Mouse (Mus musculus): ENCODE measurements around the gene Tmem37.

The Tmem37 gene

DNA sequence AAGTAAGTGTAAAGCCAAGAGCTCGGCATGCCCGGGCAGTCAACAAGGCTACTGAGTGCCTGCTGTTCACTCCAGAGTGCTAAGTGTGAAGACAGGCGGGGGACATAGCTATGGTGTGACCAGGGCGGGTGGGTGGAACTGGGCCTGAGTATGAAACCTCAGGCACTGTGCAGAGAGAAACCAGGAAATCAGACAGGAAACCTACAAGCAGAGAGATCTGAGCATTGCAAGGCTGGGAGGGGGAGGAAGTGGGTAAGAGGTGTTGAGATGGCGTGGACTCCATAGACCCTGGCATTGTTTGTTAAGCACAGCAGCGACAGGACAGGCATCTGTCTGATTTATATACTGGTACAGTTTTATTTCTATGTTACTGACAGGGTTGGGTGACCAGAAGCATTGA lies 18.4 kb downstream of the Tmem37 start:
- DNase-seq, result peak; percentile 40

- no peak for DNase-seq
Observed at GRCm38 (mm10) chr1:120054997-120055396, 18.9 kb downstream of the Tmem37 start.

- DNase-seq, result no peak
Observed at GRCm38 (mm10) chr1:120051070-120051469, 22.8 kb downstream of the Tmem37 start.

- no peak for DNase-seq
Observed at GRCm38 (mm10) chr1:120047325-120047724, 26.5 kb downstream of the Tmem37 start.

GRCm38 (mm10) chr1:120044584-120044983 lies 29.3 kb downstream of the Tmem37 start:
- DNase-seq, result no peak

DNA sequence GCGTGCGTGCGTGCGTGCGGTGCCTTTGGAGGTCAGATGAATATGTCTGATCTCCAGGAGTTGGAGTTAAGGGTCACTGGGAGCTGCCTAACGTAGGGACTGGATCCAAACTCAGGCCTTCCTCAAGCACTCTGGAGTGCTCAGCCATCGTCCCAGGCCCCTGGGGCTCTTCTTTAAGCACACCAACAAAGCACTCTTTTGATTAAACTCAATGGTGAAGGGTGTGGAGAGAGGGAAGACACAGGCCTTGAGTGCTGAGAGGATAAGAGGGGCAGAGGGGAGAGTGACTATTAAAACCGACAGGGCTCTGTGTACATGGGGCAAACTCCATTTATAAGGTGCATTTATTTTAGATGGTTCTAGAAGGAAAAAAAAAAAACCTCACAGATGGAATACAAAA lies 31.5 kb downstream of the Tmem37 start:
- DNase-seq, result no peak

DNA sequence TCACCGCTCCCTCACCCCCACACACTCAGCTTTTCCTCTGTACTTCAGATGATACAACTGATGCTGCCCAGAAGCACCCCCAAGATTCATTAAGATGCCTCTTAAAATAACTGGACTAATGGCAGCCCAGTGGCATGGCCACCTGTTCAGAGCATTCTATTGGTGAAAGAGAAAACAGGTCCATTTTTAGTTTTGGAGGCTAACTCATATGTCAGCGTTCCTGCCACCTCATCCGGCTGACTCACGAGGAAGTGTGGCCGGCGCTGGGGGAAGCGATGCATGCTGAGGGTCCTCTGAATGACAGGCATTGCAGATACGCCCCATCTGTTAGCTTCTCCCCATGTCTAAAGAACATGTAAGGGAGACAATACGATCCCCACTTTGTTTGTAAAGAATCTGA lies 35.3 kb downstream of the Tmem37 start:
- DNase-seq, result no peak

- no peak for DNase-seq
Observed at GRCm38 (mm10) chr1:120037021-120037683, 36.7 kb downstream of the Tmem37 start.

- DNase-seq, result no peak
Observed at GRCm38 (mm10) chr1:120035456-120036034, 38.3 kb downstream of the Tmem37 start.

DNA sequence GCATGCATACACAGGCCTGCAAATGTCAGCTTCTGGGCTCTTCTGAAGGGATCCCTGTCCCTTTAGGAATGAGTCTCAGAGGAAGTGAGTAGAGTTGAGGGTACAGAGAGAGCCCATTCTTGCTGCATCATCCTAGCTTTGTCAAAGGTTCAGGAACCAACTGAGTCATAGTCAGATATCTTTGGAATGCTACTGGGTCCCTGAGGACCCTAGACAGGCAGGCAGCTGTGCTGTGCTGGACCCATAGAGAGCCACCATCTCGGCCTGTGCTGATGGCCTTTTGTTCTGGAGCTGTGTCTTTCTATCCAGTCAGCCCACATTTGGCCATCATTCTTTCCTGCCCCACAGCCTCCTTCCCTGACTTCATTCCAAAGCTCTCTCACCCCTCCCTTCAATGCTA lies 39.1 kb downstream of the Tmem37 start:
- DNase-seq, result no peak

DNA sequence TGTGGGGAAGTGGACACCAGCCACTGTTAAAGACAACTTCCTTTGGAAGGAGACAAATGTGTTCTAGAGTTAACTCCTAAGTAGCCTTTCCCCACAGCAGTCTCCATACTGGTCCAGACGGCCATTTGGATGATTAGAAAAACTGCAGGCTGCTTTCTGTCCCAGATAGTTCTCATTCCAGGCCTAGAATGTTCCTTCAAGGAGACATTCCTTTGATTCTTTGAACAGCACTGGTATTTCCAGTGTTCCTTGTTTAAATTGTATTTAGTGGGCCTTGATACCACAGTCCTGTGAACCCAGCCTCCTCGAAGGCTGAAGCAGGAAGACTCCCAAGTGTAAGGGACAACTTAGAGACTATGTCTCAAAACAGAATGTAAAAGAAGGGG lies 40.4 kb downstream of the Tmem37 start:
- DNase-seq, result no peak

DNA sequence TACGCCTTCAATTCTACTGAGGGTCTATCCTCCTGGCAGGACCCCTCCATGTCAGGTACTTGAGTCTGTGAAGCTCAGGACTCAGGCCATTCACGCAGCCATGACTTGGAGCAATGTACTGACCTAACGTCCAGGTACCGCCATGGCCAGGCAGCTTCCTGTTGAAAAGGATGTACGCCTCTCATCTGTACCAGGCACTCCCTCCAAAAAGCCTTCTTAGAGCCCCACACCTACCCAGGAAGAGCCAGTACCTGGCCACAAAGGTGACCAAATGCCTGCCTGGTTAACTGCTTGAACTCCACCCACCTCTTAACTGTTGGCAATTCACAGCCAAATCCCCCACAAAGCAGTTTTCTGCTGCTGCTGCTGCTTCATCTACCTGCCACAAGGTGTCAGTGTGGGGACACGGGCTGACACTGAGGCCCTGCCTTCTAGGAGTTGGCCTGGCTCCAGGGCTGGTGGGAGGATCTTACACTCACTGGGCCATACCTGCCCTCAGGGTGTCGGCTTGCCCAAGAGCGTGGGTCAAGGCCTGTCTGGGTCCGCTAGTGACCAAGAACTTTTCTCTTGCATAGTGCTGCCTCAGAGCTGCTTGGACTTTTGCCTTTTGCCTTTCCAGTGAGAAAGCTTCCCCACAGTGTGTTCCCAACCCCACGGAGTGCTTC lies 40.9 kb downstream of the Tmem37 start:
- DNase-seq, result peak; percentile 50

DNA sequence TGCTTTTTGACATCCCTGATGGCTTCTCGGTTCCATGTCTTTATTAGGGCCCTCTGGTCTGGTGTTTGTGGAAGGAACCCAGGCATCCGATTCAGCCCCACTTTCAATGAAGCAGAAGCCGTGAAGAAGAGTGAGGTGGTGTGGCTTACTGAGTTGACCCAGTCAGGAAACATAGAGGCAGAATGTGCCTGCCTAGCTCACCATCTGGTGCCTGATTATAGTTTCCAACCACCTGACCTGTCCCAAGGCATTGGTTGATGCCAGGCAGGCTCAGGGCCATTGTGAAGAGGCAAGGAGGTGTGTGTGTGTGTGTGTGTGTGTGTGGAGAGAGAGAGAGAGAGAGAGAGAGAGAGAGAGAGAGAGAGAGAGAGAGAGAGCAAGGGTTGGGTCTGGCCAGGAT lies 43.4 kb downstream of the Tmem37 start:
- DNase-seq, result no peak

DNA sequence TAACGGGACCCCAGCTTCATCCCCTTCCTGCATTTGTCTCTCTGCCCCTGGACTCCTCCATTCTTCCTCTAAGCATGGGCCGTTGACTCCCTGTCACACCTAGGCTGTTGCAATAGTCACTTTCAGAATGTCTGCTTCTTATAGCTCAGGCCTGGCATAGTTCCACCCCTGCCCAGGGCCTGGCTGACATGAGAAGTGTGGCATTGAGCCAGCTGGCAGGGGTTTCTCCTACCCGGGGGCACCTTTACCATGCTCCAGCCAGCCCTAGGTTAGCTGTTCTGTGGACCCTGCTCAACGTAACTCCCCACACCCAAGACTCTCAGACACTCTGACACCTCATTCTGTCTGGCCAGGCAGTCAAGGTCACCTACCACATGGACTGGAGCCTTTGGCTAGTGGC lies 46.2 kb downstream of the Tmem37 start:
- no peak for DNase-seq

GRCm38 (mm10) chr1:120025050-120025439 lies 48.8 kb downstream of the Tmem37 start:
- no peak for DNase-seq

DNA sequence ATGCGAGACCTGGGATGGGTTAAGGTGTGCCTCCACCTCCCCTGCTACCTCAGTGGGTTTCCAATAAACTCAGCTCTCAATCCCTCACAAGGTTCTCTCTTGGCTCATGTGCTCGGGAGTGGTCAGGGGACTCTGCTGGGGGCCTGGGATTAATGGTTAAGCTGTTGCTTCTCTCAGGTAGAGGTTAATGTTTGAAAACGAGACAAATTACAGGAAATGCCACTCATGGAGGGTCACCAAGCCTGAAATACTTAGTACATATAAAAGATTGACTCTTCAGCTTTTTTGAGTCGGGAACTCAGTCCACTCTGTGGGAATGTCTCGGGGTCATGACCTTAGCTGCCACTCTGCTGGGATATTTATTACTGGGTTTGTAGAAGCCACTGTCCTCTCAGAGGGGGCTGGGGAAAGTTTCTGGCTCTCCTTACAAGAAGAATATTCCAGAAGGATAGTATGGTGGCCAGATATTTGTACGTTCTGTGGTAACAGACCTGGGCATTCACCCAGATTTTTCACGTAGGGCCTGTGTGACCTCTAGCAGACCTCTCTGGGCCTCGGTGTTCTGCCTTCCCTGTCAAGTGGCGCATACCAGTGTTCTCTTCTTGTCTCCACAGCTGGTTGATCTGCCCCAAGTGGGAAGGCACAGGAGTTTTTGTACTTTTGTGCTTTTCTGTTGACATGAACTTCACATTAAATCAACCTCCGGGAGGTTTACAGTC lies 49.4 kb downstream of the Tmem37 start:
- DNase-seq, result no peak

- DNase-seq, result no peak
Observed at GRCm38 (mm10) chr1:120021951-120022350, 51.9 kb downstream of the Tmem37 start.

DNA sequence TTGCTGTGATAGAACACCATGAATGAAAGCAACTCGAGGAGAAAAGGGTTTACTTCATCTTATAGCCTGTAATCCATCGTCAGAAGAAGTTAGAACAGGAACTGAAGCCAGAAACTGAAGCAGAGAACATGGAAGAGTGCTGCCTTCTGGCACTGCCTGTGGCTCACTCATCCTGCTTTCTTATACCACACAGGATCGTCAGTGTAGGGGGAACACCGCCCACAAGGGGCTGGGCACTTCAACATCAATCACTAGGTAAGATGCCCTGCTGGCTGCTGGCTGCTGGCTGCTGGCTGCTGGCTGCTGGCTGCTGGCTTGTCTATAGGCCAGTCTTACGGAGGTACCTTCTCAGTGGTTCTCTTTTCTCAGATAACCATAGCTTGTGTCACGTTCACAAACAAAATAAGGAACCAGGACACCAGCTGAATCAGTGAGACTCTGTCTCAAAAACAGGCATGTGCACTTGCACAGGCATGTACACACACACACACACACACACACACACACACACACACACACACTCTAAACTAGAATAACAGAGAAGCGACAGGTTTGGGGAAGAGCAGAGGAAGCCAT lies 53.5 kb downstream of the Tmem37 start:
- no peak for DNase-seq

- no peak for DNase-seq
Observed at GRCm38 (mm10) chr1:120019428-120019827, 54.4 kb downstream of the Tmem37 start.

- no peak for DNase-seq
Observed at GRCm38 (mm10) chr1:120018900-120019299, 55.0 kb downstream of the Tmem37 start.
